Comparison of ENCODE assay signal across 9 mouse cellular contexts in genomic region chr4:153377981-153378380, GRCm38 (mm10).
DNase-seq lines count a peak whose midpoint lies in the region; ATAC-seq and TF ChIP-seq lines count a peak whose summit lies in the region.
"Had no signal": no experiment of that assay in that cellular context is flagged by ENCODE, and none has a peak within 500 bp of the region (broad histone marks: within the 10 kb centered on the region; RNA-seq: fewer than 3 reads in every experiment).

No protein-coding gene starts in this region.

- no peak overlapping the region for H3K4me3 ChIP-seq in hindbrain, postnatal 0 days (ENCODE audit: low read length)
- H3K4me3 ChIP-seq in limb, embryonic 11.5 days (ENCODE audit: low read depth, low read length) = no peak overlapping the region
- H3K4me3 ChIP-seq: embryonic facial prominence, embryonic 15.5 days had no signal

- 27% methylated on average over 6 of the region's 6 CpGs for WGBS in hindbrain, postnatal 0 days
- WGBS in limb, embryonic 11.5 days = 11% methylated on average over 6 of the region's 6 CpGs

- no peak overlapping the region for H3K27ac ChIP-seq in hindbrain, postnatal 0 days
- no peak overlapping the region for H3K27ac ChIP-seq in limb, embryonic 11.5 days (replicated peaks; ENCODE audit: low read depth, low read length)
- H3K27ac ChIP-seq: embryonic facial prominence, embryonic 15.5 days had no signal

- H3K4me1 ChIP-seq in hindbrain, postnatal 0 days (ENCODE audit: insufficient read depth, low read length) = no peaks in the 10 kb centered on the region
- no peaks in the 10 kb centered on the region for H3K4me1 ChIP-seq in limb, embryonic 11.5 days (ENCODE audit: control insufficient read depth, insufficient read depth, low read length)

- no peaks in the 10 kb centered on the region for H3K36me3 ChIP-seq in hindbrain, postnatal 0 days (ENCODE audit: insufficient read depth, low read length)
- H3K36me3 ChIP-seq in limb, embryonic 11.5 days (ENCODE audit: control insufficient read depth, insufficient read depth, low read length) = no peaks in the 10 kb centered on the region
- H3K36me3 ChIP-seq: embryonic facial prominence, embryonic 15.5 days had no signal

- TF ChIP-seq CTCF in hindbrain, postnatal 0 days (IDR thresholded peaks at IDR 0.05; ENCODE audit: low read depth) = peak; percentile 70

- H3K9ac ChIP-seq in hindbrain, postnatal 0 days (replicated peaks; ENCODE audit: low read length) = no peak overlapping the region
- H3K9ac ChIP-seq in limb, embryonic 11.5 days (ENCODE audit: low read length) = no peak overlapping the region
- H3K9ac ChIP-seq: embryonic facial prominence, embryonic 15.5 days had no signal

- peak; percentile 28; the same call in 1 of the 2 replicates for ATAC-seq in hindbrain, postnatal 0 days
- no peak for ATAC-seq in limb, embryonic 11.5 days (ENCODE audit: insufficient number of reproducible peaks, low FRiP score, low TSS enrichment, low read depth)

- DNase-seq in cerebellum, adult 9-10 months = peak; percentile 30
- DNase-seq in cerebellum, adult 9-11 months = no peak
- peak; percentile 1 for DNase-seq in ovary, postnatal 14 days (ENCODE audit: low spot score)
- no peak for DNase-seq in ovary, adult 18-20 months (ENCODE audit: low spot score)
- peak; percentile 76 for DNase-seq in hindbrain, postnatal 0 days (ENCODE audit: low spot score)
- peak; percentile 70 for DNase-seq in limb, embryonic 11.5 days (ENCODE audit: low spot score)
- DNase-seq in thymus, postnatal 0 days (ENCODE audit: low spot score) = no peak
- DNase-seq in thymus, postnatal 4 days = no peak

- no peaks in the 10 kb centered on the region for H3K27me3 ChIP-seq in hindbrain, postnatal 0 days (ENCODE audit: insufficient read depth, low read length)
- no peaks in the 10 kb centered on the region for H3K27me3 ChIP-seq in limb, embryonic 11.5 days (ENCODE audit: control insufficient read depth, insufficient read depth, low read length)
- H3K27me3 ChIP-seq: embryonic facial prominence, embryonic 15.5 days had no signal

- no peak overlapping the region for H3K4me2 ChIP-seq in hindbrain, postnatal 0 days (ENCODE audit: low read depth, low read length)
- H3K4me2 ChIP-seq in limb, embryonic 11.5 days (ENCODE audit: low read depth, severe bottlenecking) = no peak overlapping the region
- H3K4me2 ChIP-seq: embryonic facial prominence, embryonic 15.5 days had no signal

- no peaks in the 10 kb centered on the region for H3K9me3 ChIP-seq in hindbrain, postnatal 0 days (ENCODE audit: low read length)
- H3K9me3 ChIP-seq in limb, embryonic 11.5 days (ENCODE audit: control insufficient read depth, low read length) = no peaks in the 10 kb centered on the region
- H3K9me3 ChIP-seq: embryonic facial prominence, embryonic 15.5 days had no signal

Comparison
In these comparisons a context has a peak if more than half of its experiments do, and no peak if none do; other contexts are left out.
1. DNase-seq: peak in cerebellum, adult 9-10 months (single experiment), ovary, postnatal 14 days (single experiment), hindbrain, postnatal 0 days (single experiment) and limb, embryonic 11.5 days (single experiment); none in cerebellum, adult 9-11 months (single experiment), ovary, adult 18-20 months (single experiment), thymus, postnatal 0 days (single experiment) and thymus, postnatal 4 days (single experiment).